Mouse (Mus musculus): Measurements from ENCODE around the gene Pla2g4e.

DNA sequence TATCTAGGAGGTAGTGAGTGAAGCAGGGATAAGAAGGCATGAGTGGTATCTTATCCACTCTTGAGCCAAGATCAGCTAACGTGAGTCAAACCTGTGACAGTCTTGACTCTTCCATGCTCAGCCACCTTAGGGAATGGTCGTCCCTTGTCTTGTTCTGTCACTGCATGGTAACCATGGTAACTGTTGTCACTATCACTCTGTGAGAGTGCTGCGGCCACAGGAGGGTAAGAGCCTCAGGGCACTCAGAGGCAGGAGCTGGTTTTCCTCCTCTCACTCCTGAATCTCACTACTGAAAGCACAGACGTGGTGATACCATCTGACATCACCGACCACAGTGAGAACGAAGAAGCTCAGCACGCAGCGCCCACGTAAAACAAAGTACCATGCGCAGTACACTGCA lies 19.7 kb upstream of the Pla2g4e start:
- TF ChIP-seq CTCF (IDR thresholded peaks at IDR 0.05; ENCODE audit: low read depth) (no peak), EP300 (IDR thresholded peaks at IDR 0.05; ENCODE audit: low read depth) (no peak)
